Mouse (Mus musculus): ENCODE data around the gene Plppr4. TPM values are rescaled to one million over a fixed set of nuclear protein-coding genes. Genes with fewer than 3 reads are reported as not detected.
A peak's percentile ranks its signal among the peaks of the same experiment; 100 is the strongest.

Plppr4 gene
- 111 and 132 TPM in 2 replicates for polyA plus RNA-seq (2012; rRNA removed)

- no peak for DNase-seq (ENCODE audit: extremely low spot score in 1 of 2, low spot score in 1 of 2)
Observed at GRCm38 (mm10) chr3:117360528-117360927, at the start of gene Plppr4. Gene Plppr4 (minus strand): TSS chr3:117360876.

- DNase-seq (ENCODE audit: extremely low spot score in 1 of 2, low spot score in 1 of 2) = no peak
Observed at GRCm38 (mm10) chr3:117405821-117406220, 45.1 kb upstream of the Plppr4 start.

GRCm38 (mm10) chr3:117403740-117404139 is 43.1 kb upstream of the Plppr4 start:
- no peak for DNase-seq (ENCODE audit: extremely low spot score in 1 of 2, low spot score in 1 of 2)

- DNase-seq (ENCODE audit: extremely low spot score in 1 of 2, low spot score in 1 of 2) = no peak
Observed at GRCm38 (mm10) chr3:117366041-117366440, 5.4 kb upstream of the Plppr4 start.

GRCm38 (mm10) chr3:117359686-117360521 is 772 bp downstream of the Plppr4 start:
- peak; percentile 67 to 81 for DNase-seq (ENCODE audit: extremely low spot score in 1 of 2, low spot score in 1 of 2)

- DNase-seq (ENCODE audit: extremely low spot score in 1 of 2, low spot score in 1 of 2) = peak; percentile 25 to 48
Observed at GRCm38 (mm10) chr3:117358981-117359628, 1.6 kb downstream of the Plppr4 start.

GRCm38 (mm10) chr3:117357367-117357766 is 3.3 kb downstream of the Plppr4 start:
- peak in 1 of 2 experiments; percentile 75 for DNase-seq (ENCODE audit: extremely low spot score in 1 of 2, low spot score in 1 of 2)

- peak in 1 of 2 experiments; percentile 45 for DNase-seq (ENCODE audit: extremely low spot score in 1 of 2, low spot score in 1 of 2)
Observed at GRCm38 (mm10) chr3:117353940-117354339, 6.7 kb downstream of the Plppr4 start.

GRCm38 (mm10) chr3:117346351-117346750 is 14.3 kb downstream of the Plppr4 start:
- DNase-seq (ENCODE audit: extremely low spot score in 1 of 2, low spot score in 1 of 2) = no peak

- DNase-seq (ENCODE audit: extremely low spot score in 1 of 2, low spot score in 1 of 2) = peak in 1 of 2 experiments; percentile 34
Observed at GRCm38 (mm10) chr3:117331502-117331901, 29.2 kb downstream of the Plppr4 start.

- DNase-seq (ENCODE audit: extremely low spot score in 1 of 2, low spot score in 1 of 2) = peak; percentile 49 to 67
Observed at GRCm38 (mm10) chr3:117329485-117329884, 31.2 kb downstream of the Plppr4 start.

- DNase-seq (ENCODE audit: extremely low spot score in 1 of 2, low spot score in 1 of 2) = no peak
Observed at GRCm38 (mm10) chr3:117326551-117326950, 34.1 kb downstream of the Plppr4 start.

- no peak for DNase-seq (ENCODE audit: extremely low spot score in 1 of 2, low spot score in 1 of 2)
Observed at GRCm38 (mm10) chr3:117319671-117320070, 41.0 kb downstream of the Plppr4 start.

GRCm38 (mm10) chr3:117313339-117313738 is 47.3 kb downstream of the Plppr4 start:
- DNase-seq (ENCODE audit: extremely low spot score in 1 of 2, low spot score in 1 of 2) = peak in 1 of 2 experiments; percentile 39

GRCm38 (mm10) chr3:117312097-117312496 is 48.6 kb downstream of the Plppr4 start:
- DNase-seq (ENCODE audit: extremely low spot score in 1 of 2, low spot score in 1 of 2) = peak in 1 of 2 experiments; percentile 30

GRCm38 (mm10) chr3:117310801-117311368 is 49.8 kb downstream of the Plppr4 start:
- DNase-seq (ENCODE audit: extremely low spot score in 1 of 2, low spot score in 1 of 2) = no peak

GRCm38 (mm10) chr3:117309580-117309910 is 51.1 kb downstream of the Plppr4 start:
- DNase-seq (ENCODE audit: extremely low spot score in 1 of 2, low spot score in 1 of 2) = no peak

- DNase-seq (ENCODE audit: extremely low spot score in 1 of 2, low spot score in 1 of 2) = no peak
Observed at GRCm38 (mm10) chr3:117308895-117309579, 51.6 kb downstream of the Plppr4 start.

- DNase-seq (ENCODE audit: extremely low spot score in 1 of 2, low spot score in 1 of 2) = no peak
Observed at GRCm38 (mm10) chr3:117307555-117307954, 53.1 kb downstream of the Plppr4 start.

- DNase-seq (ENCODE audit: extremely low spot score in 1 of 2, low spot score in 1 of 2) = no peak
Observed at GRCm38 (mm10) chr3:117304037-117304436, 56.6 kb downstream of the Plppr4 start.

GRCm38 (mm10) chr3:117300735-117301271 is 59.9 kb downstream of the Plppr4 start:
- DNase-seq (ENCODE audit: extremely low spot score in 1 of 2, low spot score in 1 of 2) = no peak

Measured in frontal cortex, adult 2 months (tissue).